Mouse (Mus musculus): ENCODE data around the gene Rnf31.

DNA sequence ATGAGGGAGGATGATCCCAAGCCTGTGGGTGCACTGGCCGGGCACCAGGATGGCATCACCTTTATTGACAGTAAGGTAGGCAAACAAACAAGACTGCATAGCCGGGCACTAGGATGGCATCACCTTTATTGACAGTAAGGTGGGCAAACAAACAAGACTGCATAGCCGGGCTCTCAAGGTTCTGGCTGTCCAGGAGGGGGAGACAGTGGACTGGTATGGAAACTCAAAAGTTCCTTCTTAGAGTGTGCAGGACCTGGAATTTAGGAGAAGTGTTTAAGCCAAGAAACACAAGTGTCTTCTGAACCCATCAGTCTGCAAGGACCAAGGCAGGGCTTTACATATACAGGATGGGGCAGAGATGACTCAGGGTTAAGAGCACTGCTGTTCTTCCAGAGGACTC lies 25.8 kb upstream of the Rnf31 start:
- TF ChIP-seq USF1 (IDR thresholded peaks at IDR 0.05; ENCODE audit: low read depth) (no peak), MAX (IDR thresholded peaks at IDR 0.05; ENCODE audit: low read depth) (no peak), POLR2A (IDR thresholded peaks at IDR 0.05; ENCODE audit: insufficient read length, low read depth) (no peak), MYOD1 (IDR thresholded peaks at IDR 0.05; ENCODE audit: control insufficient read depth in 1 of 3, insufficient read length in 2 of 3, low read depth in 2 of 3) (no peak), REST (IDR thresholded peaks at IDR 0.05; ENCODE audit: insufficient read depth, insufficient read length) (no peak), TCF12 (IDR thresholded peaks at IDR 0.05; ENCODE audit: insufficient read depth, poor library complexity, severe bottlenecking) (no peak), E2F4 (IDR thresholded peaks at IDR 0.05; ENCODE audit: insufficient read depth) (no peak), CEBPB (IDR thresholded peaks at IDR 0.05; ENCODE audit: insufficient read depth, poor library complexity, severe bottlenecking) (no peak), SRF (IDR thresholded peaks at IDR 0.05; ENCODE audit: control insufficient read depth, insufficient read length, low read depth) (no peak), MYOG (IDR thresholded peaks at IDR 0.05; ENCODE audit: control insufficient read depth in 1 of 3, insufficient read depth in 1 of 3, insufficient read length in 2 of 3, low read depth in 2 of 3) (no peak)

All from myocyte (in vitro differentiated cells).